9 mouse cellular contexts compared by ENCODE assay signal in genomic region chr14:30974204-30974603, GRCm38 (mm10). TPM values are rescaled to one million over a fixed set of nuclear protein-coding genes. Genes with fewer than 3 reads are reported as not detected.
DNase-seq lines count a peak whose midpoint lies in the region; ATAC-seq lines count a peak whose summit lies in the region.
"Had no signal": no experiment of that assay in that cellular context is flagged by ENCODE, and none has a peak within 500 bp of the region (broad histone marks: within the 10 kb centered on the region; RNA-seq: fewer than 3 reads in every experiment).

No protein-coding gene starts in this region.

- H3K9me3 ChIP-seq in heart, embryonic 10.5 days, result no peaks in the 10 kb centered on the region
- H3K9me3 ChIP-seq in midbrain, embryonic 16.5 days (replicated peaks; ENCODE audit: control insufficient read depth, low read length, poor library complexity, severe bottlenecking), result no peaks in the 10 kb centered on the region
- H3K9me3 ChIP-seq: hindbrain, embryonic 15.5 days had no signal

- no peak overlapping the region for H3K4me3 ChIP-seq in heart, embryonic 10.5 days
- H3K4me3 ChIP-seq in midbrain, embryonic 16.5 days (ENCODE audit: low read depth, low read length), result no peak overlapping the region
- H3K4me3 ChIP-seq: hindbrain, embryonic 15.5 days had no signal

- ATAC-seq in midbrain, embryonic 16.5 days, result no peak

- H3K27ac ChIP-seq in heart, embryonic 10.5 days, result no peak overlapping the region
- H3K27ac ChIP-seq in midbrain, embryonic 16.5 days (ENCODE audit: low read length), result peak overlapping the region; percentile 18; the same call in 1 of the 2 replicates
- H3K27ac ChIP-seq: hindbrain, embryonic 15.5 days had no signal

- peak; percentile 13 to 49 for DNase-seq in heart, adult 18-20 months
- no peak for DNase-seq in heart, embryonic 10.5 days (ENCODE audit: low spot score)
- DNase-seq in adipocyte (ENCODE audit: low spot score), result peak; percentile 69
- peak; percentile 79 for DNase-seq in gonadal fat pad, adult 2 months (ENCODE audit: low read depth)
- DNase-seq in layer of hippocampus, adult 8-10 months (ENCODE audit: low spot score in 2 of 2), result peak; percentile 62 to 72
- no peak for DNase-seq in spleen, adult 18-20 months
- no peak for DNase-seq in spleen, postnatal 14 days (ENCODE audit: low spot score in 2 of 2)

- no peak overlapping the region for H3K4me2 ChIP-seq in midbrain, embryonic 16.5 days (ENCODE audit: low read length)
- H3K4me2 ChIP-seq: hindbrain, embryonic 15.5 days had no signal

- peaks cover 17% of the 10 kb centered on the region for H3K36me3 ChIP-seq in heart, embryonic 10.5 days
- peaks cover 34% of the 10 kb centered on the region for H3K36me3 ChIP-seq in midbrain, embryonic 16.5 days (ENCODE audit: control insufficient read depth, insufficient read depth, low read length)

- 78% methylated on average over 6 of the region's 6 CpGs for WGBS in heart, embryonic 10.5 days
- 41% methylated on average over 6 of the region's 6 CpGs for WGBS in midbrain, embryonic 16.5 days

- no peaks in the 10 kb centered on the region for H3K27me3 ChIP-seq in heart, embryonic 10.5 days (ENCODE audit: insufficient read depth, poor library complexity, severe bottlenecking)
- no peaks in the 10 kb centered on the region for H3K27me3 ChIP-seq in midbrain, embryonic 16.5 days (ENCODE audit: control insufficient read depth, insufficient read depth, low read depth, low read length)
- H3K27me3 ChIP-seq: hindbrain, embryonic 15.5 days had no signal

- no peaks in the 10 kb centered on the region for H3K4me1 ChIP-seq in heart, embryonic 10.5 days
- no peaks in the 10 kb centered on the region for H3K4me1 ChIP-seq in midbrain, embryonic 16.5 days (ENCODE audit: control insufficient read depth, insufficient read depth, low read length)
- H3K4me1 ChIP-seq: hindbrain, embryonic 15.5 days had no signal

- no peak overlapping the region for H3K9ac ChIP-seq in midbrain, embryonic 16.5 days (ENCODE audit: low read depth, low read length)

RNA-seq across cellular contexts. Expression of gene Nek4, which starts 23.0 kb away (rescaled TPM):
- 1 to 10 TPM; 4.8 TPM for total RNA-seq in heart, adult 18-20 months (2021)
- 7.3 and 13.4 TPM in 2 replicates for polyA plus RNA-seq in heart, embryonic 10.5 days (2016; fragmentation: Nextera tagmentation; extraction: Ambion mirVana)
- polyA plus RNA-seq in gonadal fat pad, adult 2 months (2012; rRNA removed), result 6.3 and 9.6 TPM in 2 replicates
- 10 to 100 TPM; 18.8 to 21.9 (median 20.0) TPM for total RNA-seq in layer of hippocampus, adult 8-10 months (2022)
- polyA plus RNA-seq in midbrain, embryonic 16.5 days (2015; fragmentation: Nextera tagmentation; extraction: Ambion mirVana), result 18.5 and 20.0 TPM in 2 replicates

RNA-seq across cellular contexts. Expression of gene Glt8d1, which starts 27.0 kb away (rescaled TPM):
- 10 to 100 TPM; 19.8 to 22.5 TPM for total RNA-seq in heart, adult 18-20 months (2021)
- 41.2 and 46.7 TPM in 2 replicates for polyA plus RNA-seq in heart, embryonic 10.5 days (2016; fragmentation: Nextera tagmentation; extraction: Ambion mirVana)
- 33.0 and 34.4 TPM in 2 replicates for polyA plus RNA-seq in gonadal fat pad, adult 2 months (2012; rRNA removed)
- 10 to 100 TPM; 41.3 to 55.0 (median 48.5) TPM for total RNA-seq in layer of hippocampus, adult 8-10 months (2022)
- 60.5 and 63.9 TPM in 2 replicates for polyA plus RNA-seq in midbrain, embryonic 16.5 days (2015; fragmentation: Nextera tagmentation; extraction: Ambion mirVana)

RNA-seq across cellular contexts. Expression of gene Spcs1, which starts 27.3 kb away (rescaled TPM):
- total RNA-seq in heart, adult 18-20 months (2021), result 100 to 1,000 TPM; 132 to 138 TPM
- 290 and 338 TPM in 2 replicates for polyA plus RNA-seq in heart, embryonic 10.5 days (2016; fragmentation: Nextera tagmentation; extraction: Ambion mirVana)
- polyA plus RNA-seq in gonadal fat pad, adult 2 months (2012; rRNA removed), result 291 and 352 TPM in 2 replicates
- total RNA-seq in layer of hippocampus, adult 8-10 months (2022), result 100 to 1,000 TPM; 150 to 171 (median 167) TPM
- 329 and 337 TPM in 2 replicates for polyA plus RNA-seq in midbrain, embryonic 16.5 days (2015; fragmentation: Nextera tagmentation; extraction: Ambion mirVana)

RNA-seq across cellular contexts. Expression of gene Itih1, which starts 31.1 kb away (rescaled TPM):
- total RNA-seq in heart, adult 18-20 months (2021), result not detected
- polyA plus RNA-seq in heart, embryonic 10.5 days (2016; fragmentation: Nextera tagmentation; extraction: Ambion mirVana), result 0.16 and 2.1 TPM in 2 replicates
- polyA plus RNA-seq in gonadal fat pad, adult 2 months (2012; rRNA removed), result 0.15 and 0.47 TPM in 2 replicates
- not detected for total RNA-seq in layer of hippocampus, adult 8-10 months (2022)
- not detected in 2 replicates for polyA plus RNA-seq in midbrain, embryonic 16.5 days (2015; fragmentation: Nextera tagmentation; extraction: Ambion mirVana)
- polyA plus RNA-seq: hindbrain, embryonic 15.5 days had no signal

RNA-seq across cellular contexts. Expression of gene Pbrm1, which starts 44.7 kb away (rescaled TPM):
- total RNA-seq in heart, adult 18-20 months (2021), result 10 to 100 TPM; 51.7 to 57.7 TPM
- polyA plus RNA-seq in heart, embryonic 10.5 days (2016; fragmentation: Nextera tagmentation; extraction: Ambion mirVana), result 121 and 132 TPM in 2 replicates
- 12.2 and 16.9 TPM in 2 replicates for polyA plus RNA-seq in gonadal fat pad, adult 2 months (2012; rRNA removed)
- total RNA-seq in layer of hippocampus, adult 8-10 months (2022), result 10 to 100 TPM; 51.8 to 69.0 (median 60.3) TPM
- 118 and 128 TPM in 2 replicates for polyA plus RNA-seq in midbrain, embryonic 16.5 days (2015; fragmentation: Nextera tagmentation; extraction: Ambion mirVana)

Comparison
In these comparisons a context has a peak if more than half of its experiments do, and no peak if none do; other contexts are left out.
1. DNase-seq: peak in heart, adult 18-20 months (2 of 2), adipocyte (single experiment), gonadal fat pad, adult 2 months (single experiment) and layer of hippocampus, adult 8-10 months (2 of 2); none in heart, embryonic 10.5 days (single experiment), spleen, adult 18-20 months (0 of 2) and spleen, postnatal 14 days (0 of 2).